9 mouse cellular contexts compared by ENCODE assay signal in genomic region chr7:73917633-73918311, GRCm38 (mm10).
DNase-seq lines count a peak whose midpoint lies in the region; ATAC-seq and TF ChIP-seq lines count a peak whose summit lies in the region.
"Had no signal": no experiment of that assay in that cellular context is flagged by ENCODE, and none has a peak within 500 bp of the region (broad histone marks: within the 10 kb centered on the region; RNA-seq: fewer than 3 reads in every experiment).

No protein-coding gene starts in this region.

- no peak overlapping the region for H3K4me2 ChIP-seq in embryonic facial prominence, embryonic 14.5 days (ENCODE audit: low read depth, low read length)
- no peak overlapping the region for H3K4me2 ChIP-seq in midbrain, postnatal 0 days (ENCODE audit: low read depth, low read length, poor library complexity, severe bottlenecking)

- TF ChIP-seq CTCF in layer of hippocampus, adult 2 months (conservative IDR thresholded peaks at IDR 0.05), result no peak
- TF ChIP-seq CTCF in midbrain, postnatal 0 days (IDR thresholded peaks at IDR 0.05), result no peak

- no peaks in the 10 kb centered on the region for H3K27me3 ChIP-seq in embryonic facial prominence, embryonic 14.5 days (replicated peaks; ENCODE audit: control insufficient read depth, insufficient read depth, low read length)
- H3K27me3 ChIP-seq in midbrain, postnatal 0 days (ENCODE audit: insufficient read depth, low read length), result no peaks in the 10 kb centered on the region

- WGBS in embryonic facial prominence, embryonic 14.5 days, result 38% methylated on average over 9 of the region's 9 CpGs
- WGBS in midbrain, postnatal 0 days, result 36% methylated on average over 9 of the region's 9 CpGs

- DNase-seq in embryo, embryonic 10 days (ENCODE audit: low spot score), result peak; percentile 33
- no peak for DNase-seq in embryo, embryonic 9.5 days (ENCODE audit: extremely low spot score)
- DNase-seq in embryonic facial prominence, embryonic 14.5 days (ENCODE audit: low spot score), result peak; percentile 95
- peak; percentile 80 to 93 for DNase-seq in layer of hippocampus, adult 2 months (ENCODE audit: low spot score in 2 of 2)
- peak; percentile 94 for DNase-seq in midbrain, postnatal 0 days (ENCODE audit: low spot score)
- no peak for DNase-seq in adrenal gland, postnatal 14 days
- DNase-seq in gastrocnemius, postnatal 4 days (ENCODE audit: low spot score in 2 of 2), result no peak
- DNase-seq: kidney, adult 2 months had no signal

- no peak overlapping the region for H3K4me3 ChIP-seq in embryonic facial prominence, embryonic 14.5 days (ENCODE audit: low read depth, low read length)
- peak overlapping the region; percentile 13; the same call in 1 of the 2 replicates for H3K4me3 ChIP-seq in layer of hippocampus, adult 2 months
- H3K4me3 ChIP-seq in midbrain, postnatal 0 days (ENCODE audit: low read depth, low read length), result no peak overlapping the region

- peaks cover 20% of the 10 kb centered on the region for H3K4me1 ChIP-seq in embryonic facial prominence, embryonic 14.5 days (ENCODE audit: control insufficient read depth, insufficient read depth, low read length)
- H3K4me1 ChIP-seq in midbrain, postnatal 0 days (ENCODE audit: insufficient read depth, low read length), result 0 out of 2 replicates have a peak, but pooled peaks cover 5% of the 10 kb centered on the region

- no peaks in the 10 kb centered on the region for H3K9me3 ChIP-seq in embryonic facial prominence, embryonic 14.5 days (ENCODE audit: control insufficient read depth, low read length)
- no peaks in the 10 kb centered on the region for H3K9me3 ChIP-seq in midbrain, postnatal 0 days (ENCODE audit: low read length)

- H3K27ac ChIP-seq in embryonic facial prominence, embryonic 14.5 days (replicated peaks; ENCODE audit: low read depth, low read length), result peak overlapping the region; percentile 66
- no peak overlapping the region for H3K27ac ChIP-seq in layer of hippocampus, adult 2 months
- H3K27ac ChIP-seq in midbrain, postnatal 0 days (ENCODE audit: low read depth, low read length), result no peak overlapping the region

- no peak overlapping the region for H3K9ac ChIP-seq in embryonic facial prominence, embryonic 14.5 days (ENCODE audit: low read depth, low read length)
- H3K9ac ChIP-seq in midbrain, postnatal 0 days (replicated peaks; ENCODE audit: low read length, poor library complexity, severe bottlenecking), result no peak overlapping the region

- no peaks in the 10 kb centered on the region for H3K36me3 ChIP-seq in embryonic facial prominence, embryonic 14.5 days (ENCODE audit: control insufficient read depth, insufficient read depth, low read length)
- no peaks in the 10 kb centered on the region for H3K36me3 ChIP-seq in midbrain, postnatal 0 days (ENCODE audit: insufficient read depth, low read length)

- peak; percentile 75 for ATAC-seq in embryonic facial prominence, embryonic 14.5 days (ENCODE audit: low read depth)
- ATAC-seq in midbrain, postnatal 0 days (ENCODE audit: low FRiP score), result peak; percentile 74
- ATAC-seq in erythroblast, adult 5-6 weeks (replicated peaks; ENCODE audit: low FRiP score, poor library complexity, severe bottlenecking), result no peak

Comparison
In these comparisons a context has a peak if more than half of its experiments do, and no peak if none do; other contexts are left out.
1. DNase-seq: peak in embryo, embryonic 10 days (single experiment), embryonic facial prominence, embryonic 14.5 days (single experiment), layer of hippocampus, adult 2 months (2 of 2) and midbrain, postnatal 0 days (single experiment); none in embryo, embryonic 9.5 days (single experiment), adrenal gland, postnatal 14 days (single experiment) and gastrocnemius, postnatal 4 days (0 of 2).